Mouse (Mus musculus) gonadal fat pad, adult 2 months (tissue): ENCODE results near the gene Ago3. TPM values are rescaled to one million over a fixed set of nuclear protein-coding genes. Genes with fewer than 3 reads are reported as not detected.

ENCODE experiments used
- DNase-seq: peaks from one replicate; pipeline ENCODE4 v3.0.0-alpha.2; 2012; ENCODE audit warnings: low read depth
- polyA plus RNA-seq: library from polyadenylated mRNA; depleted of rRNA; stranded (reverse); fragments of >200 nt; gene quantifications from 2 replicates; pipeline ENCODE4 v1.2.3, GENCODE M21; 2012

Ago3 gene
- polyA plus RNA-seq, 1 experiment: 9.0 TPM

DNA sequence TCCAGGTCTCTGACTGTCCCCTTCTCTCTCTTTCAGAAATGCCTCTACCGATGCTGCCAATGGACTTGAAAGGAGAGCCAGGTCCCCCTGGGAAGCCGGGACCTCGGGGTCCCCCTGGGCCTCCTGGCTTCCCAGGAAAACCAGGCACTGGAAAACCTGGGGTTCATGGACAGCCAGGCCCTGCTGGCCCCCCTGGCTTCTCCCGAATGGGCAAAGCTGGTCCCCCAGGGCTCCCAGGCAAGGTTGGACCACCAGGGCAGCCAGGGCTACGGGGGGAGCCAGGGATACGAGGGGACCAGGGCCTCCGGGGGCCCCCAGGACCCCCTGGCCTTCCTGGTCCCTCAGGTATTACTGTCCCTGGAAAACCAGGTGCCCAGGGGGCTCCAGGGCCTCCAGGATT is 119.0 kb downstream of the Ago3 start:
- no peak for DNase-seq

DNA sequence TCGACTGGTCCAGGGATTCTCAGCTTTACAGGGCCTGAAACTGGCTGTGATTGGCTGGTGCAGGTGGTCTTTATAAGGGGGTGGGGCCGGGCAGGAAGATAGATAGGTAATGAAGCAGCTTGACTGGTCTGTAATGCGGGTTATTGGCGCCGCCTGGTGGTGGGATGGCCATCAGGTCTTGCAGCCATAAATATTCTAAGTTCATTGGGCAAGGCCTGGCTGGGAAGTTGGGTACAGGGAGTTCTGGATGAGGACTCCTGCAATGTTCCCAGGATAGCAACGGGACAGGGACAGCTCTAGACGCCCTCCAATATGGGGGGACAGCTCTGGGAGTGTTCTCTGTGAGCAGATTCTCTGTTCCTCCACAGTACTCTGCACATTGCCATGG is 119.4 kb downstream of the Ago3 start:
- DNase-seq: no peak

DNA sequence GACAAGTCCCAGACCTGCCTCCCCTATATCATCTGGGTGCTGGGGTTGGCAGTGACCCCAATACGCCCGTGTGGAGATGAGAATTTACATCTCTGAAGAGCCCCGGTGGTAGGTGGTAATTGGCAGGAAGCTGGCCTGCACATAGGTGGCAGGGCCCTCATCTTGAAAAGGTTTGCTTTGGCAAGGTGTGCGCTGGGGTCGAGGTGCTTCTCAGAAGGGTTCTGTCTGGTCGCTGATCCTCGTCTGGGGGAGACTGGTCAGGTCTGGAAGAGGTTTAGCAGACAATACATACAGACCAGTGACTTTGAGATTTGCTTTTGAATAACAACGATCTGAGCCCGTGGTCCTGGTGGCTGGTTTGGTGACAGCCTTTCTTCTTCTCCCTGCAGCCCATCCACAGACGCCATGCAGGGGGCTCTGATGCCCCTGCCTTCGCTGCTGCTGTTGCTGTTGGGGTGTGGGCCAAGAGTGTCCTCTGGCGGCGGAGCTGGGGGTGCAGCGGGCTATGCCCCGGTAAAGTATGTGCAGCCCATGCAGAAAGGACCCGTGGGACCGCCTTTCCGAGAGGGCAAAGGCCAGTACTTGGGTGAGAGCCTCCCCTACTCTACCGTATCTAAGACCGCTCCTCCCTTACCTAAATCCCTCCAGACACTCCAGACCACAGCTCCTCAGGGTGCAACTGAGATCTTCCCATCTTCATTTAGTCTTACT is 120.0 kb downstream of the Ago3 start:
- DNase-seq: no peak

DNA sequence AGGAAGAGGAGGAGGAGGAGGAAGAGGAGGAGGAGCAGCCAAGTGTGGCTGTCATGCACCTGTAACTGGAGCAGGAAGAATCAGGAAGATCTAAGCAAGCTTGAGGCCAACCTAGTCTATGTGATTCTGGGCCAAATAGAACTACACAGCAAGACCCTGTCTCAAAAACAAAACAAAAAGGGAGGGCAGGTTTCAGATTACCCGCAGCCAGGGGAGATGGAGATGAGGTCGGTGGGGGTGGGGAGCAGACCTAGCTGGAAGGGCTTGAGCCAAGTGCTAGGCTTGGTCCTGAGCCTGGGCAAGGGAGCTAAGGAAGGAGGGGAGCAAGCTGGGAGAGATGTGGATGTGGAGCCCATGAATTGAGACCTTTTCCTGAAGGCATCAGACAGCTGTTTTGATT is 122.5 kb downstream of the Ago3 start:
- no peak for DNase-seq

DNA sequence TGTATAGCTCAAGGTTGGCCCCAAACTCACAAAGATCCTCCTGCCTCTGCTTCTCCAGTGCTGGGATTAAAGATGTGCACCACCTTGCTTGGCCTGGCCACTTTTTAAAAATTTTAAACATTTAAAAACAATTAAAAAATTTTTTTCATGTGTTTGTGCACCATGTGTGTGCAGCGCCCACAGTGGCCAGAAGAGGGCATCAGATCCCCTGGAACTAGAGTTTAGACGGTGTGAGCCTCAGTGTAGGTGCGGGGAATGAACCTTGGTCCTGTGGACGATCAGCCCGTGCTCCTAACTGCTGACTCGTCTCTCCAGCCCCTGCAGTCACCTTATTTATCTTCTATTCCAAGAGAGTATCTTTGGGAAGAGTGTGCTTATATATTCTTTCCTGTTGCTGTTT is 123.3 kb downstream of the Ago3 start:
- no peak for DNase-seq

- DNase-seq: no peak
Measured at GRCm38 (mm10) chr4:126305428-126305827, 123.9 kb downstream of the Ago3 start.

DNA sequence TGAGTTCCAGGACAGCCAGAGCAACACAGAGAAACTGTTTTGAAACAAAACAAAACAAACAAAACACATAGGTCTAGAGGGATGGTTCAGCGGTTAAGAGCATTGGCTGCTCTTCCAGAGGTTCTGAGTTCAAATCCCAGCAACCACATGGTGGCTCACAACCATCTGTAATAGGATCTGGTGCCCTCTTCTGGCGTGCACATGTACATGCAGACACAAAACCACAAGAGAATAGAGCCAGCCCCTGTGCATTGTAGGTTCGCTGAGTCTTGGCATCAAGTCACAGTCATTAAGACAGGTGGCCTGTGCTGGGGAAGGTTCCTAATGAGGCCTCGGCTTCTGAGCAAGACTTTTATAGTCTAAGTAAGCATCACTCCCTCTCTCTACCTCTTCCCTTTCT is 125.5 kb downstream of the Ago3 start:
- no peak for DNase-seq

- no peak for DNase-seq
Measured at GRCm38 (mm10) chr4:126301584-126302309, 127.6 kb downstream of the Ago3 start.

- DNase-seq: no peak
Measured at GRCm38 (mm10) chr4:126300916-126301583, 128.3 kb downstream of the Ago3 start.

- DNase-seq: no peak
Measured at GRCm38 (mm10) chr4:126296617-126297101, 132.7 kb downstream of the Ago3 start.

GRCm38 (mm10) chr4:126295937-126296336 is 133.4 kb downstream of the Ago3 start:
- no peak for DNase-seq

- no peak for DNase-seq
Measured at GRCm38 (mm10) chr4:126295152-126295551, 134.2 kb downstream of the Ago3 start.

DNA sequence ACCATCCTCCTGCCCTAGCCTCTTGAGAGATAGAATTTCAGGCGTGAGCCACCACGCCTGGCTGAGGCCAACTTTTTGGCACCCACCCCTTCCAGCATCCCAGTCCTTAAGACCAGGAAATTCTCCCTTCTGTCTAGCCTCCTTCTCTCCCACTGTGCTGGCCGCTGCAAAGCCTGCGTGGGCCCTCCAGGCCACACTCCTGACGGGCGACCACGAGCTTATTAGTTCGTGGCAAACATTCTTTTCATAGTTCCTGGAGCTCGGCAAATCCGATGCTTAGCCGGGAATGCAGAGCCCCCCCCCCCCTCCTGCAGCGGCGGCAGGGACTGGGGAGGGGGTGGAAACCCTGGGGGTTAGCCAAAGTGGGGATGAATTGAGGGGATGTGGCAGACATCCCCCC is 138.2 kb downstream of the Ago3 start:
- no peak for DNase-seq

- no peak for DNase-seq
Measured at GRCm38 (mm10) chr4:126290314-126290713, 139.0 kb downstream of the Ago3 start.

GRCm38 (mm10) chr4:126288085-126288666 is 141.2 kb downstream of the Ago3 start:
- no peak for DNase-seq

- no peak for DNase-seq
Measured at GRCm38 (mm10) chr4:126287302-126287995, 141.9 kb downstream of the Ago3 start.

DNA sequence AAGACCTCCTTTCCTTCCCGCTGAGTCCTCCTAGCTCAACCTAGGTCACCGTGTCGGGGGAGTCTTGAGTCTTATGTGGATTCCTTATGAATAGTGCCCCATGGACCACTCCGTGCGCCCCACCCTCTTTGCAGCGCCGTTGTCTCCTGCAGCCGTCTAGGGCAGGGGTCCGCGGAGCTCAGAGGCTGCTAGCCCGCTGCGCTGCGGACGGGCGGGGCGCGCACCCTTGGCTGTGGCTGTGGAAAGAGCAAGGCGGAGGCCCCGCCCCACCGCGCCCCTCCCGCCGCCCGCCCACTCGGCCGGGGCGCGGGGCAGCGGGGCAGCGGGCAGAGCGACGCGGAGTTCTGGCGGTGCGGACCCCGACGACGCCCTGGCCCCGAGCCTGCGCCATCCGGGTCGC is 142.9 kb downstream of the Ago3 start, which contains the start of gene Col8a2:
TSS of gene Col8a2 (plus strand) at position 302 of the 400 bp plus-strand sequence.
- DNase-seq: no peak

GRCm38 (mm10) chr4:126283582-126283981 is 145.8 kb downstream of the Ago3 start:
- no peak for DNase-seq

DNA sequence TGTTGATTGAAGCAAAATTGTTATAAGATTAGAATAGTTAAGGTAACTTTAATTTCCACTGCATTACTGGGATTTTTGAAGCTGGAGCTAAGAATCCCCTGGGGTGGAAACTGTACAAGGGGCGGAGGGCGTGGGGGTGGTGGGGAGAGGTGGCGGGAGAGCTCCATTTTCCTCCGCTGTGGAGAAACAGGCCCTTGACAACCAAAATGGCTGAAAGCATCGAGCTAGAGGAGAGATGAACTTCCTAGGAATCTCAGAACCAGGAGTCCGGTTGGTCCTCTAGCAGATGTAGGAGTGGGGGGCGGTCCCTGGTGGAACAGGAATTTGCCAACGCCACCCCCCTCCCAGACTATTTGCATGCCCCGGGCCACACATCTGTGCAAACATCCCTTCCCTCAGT is 147.7 kb downstream of the Ago3 start:
- DNase-seq: no peak
